Mouse (Mus musculus): ENCODE results near the gene 2310011J03Rik. TPM values are rescaled to one million over a fixed set of nuclear protein-coding genes. Genes with fewer than 3 reads are reported as not detected.
"Not testable (repeated sequence)": the region's sequence is repeated elsewhere in the genome, so short reads cannot be mapped to it uniquely, and the experiment has no call there.

2310011J03Rik gene
- total RNA-seq (2015) (25.6 and 27.4 TPM in 2 replicates), total RNA-seq (2017) (13.8 and 17.8 TPM in 2 replicates)

GRCm38 (mm10) chr10:80320340-80320760 lies at the start of gene 2310011J03Rik:
Gene 2310011J03Rik, minus strand, starts transcription at chr10:80320537.
- peak; percentile 82 for ATAC-seq (ENCODE audit: poor library complexity, severe bottlenecking)

GRCm38 (mm10) chr10:80368392-80368791 lies 48.1 kb upstream of the 2310011J03Rik start:
- no peak for ATAC-seq (ENCODE audit: poor library complexity, severe bottlenecking)

- ATAC-seq (ENCODE audit: poor library complexity, severe bottlenecking): peak; percentile 22; the same call in 1 of the 2 replicates
Observed at GRCm38 (mm10) chr10:80367954-80368353, 47.6 kb upstream of the 2310011J03Rik start.

- ATAC-seq (ENCODE audit: poor library complexity, severe bottlenecking): no peak
Observed at GRCm38 (mm10) chr10:80365736-80366135, 45.4 kb upstream of the 2310011J03Rik start.

GRCm38 (mm10) chr10:80363734-80364133 lies 43.4 kb upstream of the 2310011J03Rik start:
- no peak for ATAC-seq (ENCODE audit: poor library complexity, severe bottlenecking)

- ATAC-seq (ENCODE audit: poor library complexity, severe bottlenecking): peak; percentile 21; the same call in 1 of the 2 replicates
Observed at GRCm38 (mm10) chr10:80357994-80358639, 37.8 kb upstream of the 2310011J03Rik start.

- ATAC-seq (ENCODE audit: poor library complexity, severe bottlenecking): no peak
Observed at GRCm38 (mm10) chr10:80357336-80357735, 37.0 kb upstream of the 2310011J03Rik start.

GRCm38 (mm10) chr10:80356737-80357136 lies 36.4 kb upstream of the 2310011J03Rik start:
- no peak for ATAC-seq (ENCODE audit: poor library complexity, severe bottlenecking)

GRCm38 (mm10) chr10:80356001-80356682 lies 35.8 kb upstream of the 2310011J03Rik start, which contains the start of gene Plk5:
Gene Plk5, plus strand, starts transcription at chr10:80356459.
- no peak for ATAC-seq (ENCODE audit: poor library complexity, severe bottlenecking)

- ATAC-seq (ENCODE audit: poor library complexity, severe bottlenecking): no peak
Observed at GRCm38 (mm10) chr10:80355431-80355830, 35.1 kb upstream of the 2310011J03Rik start.

- no peak for ATAC-seq (ENCODE audit: poor library complexity, severe bottlenecking)
Observed at GRCm38 (mm10) chr10:80352727-80353126, 32.4 kb upstream of the 2310011J03Rik start.

GRCm38 (mm10) chr10:80351896-80352295 lies 31.6 kb upstream of the 2310011J03Rik start:
- no peak for ATAC-seq (ENCODE audit: poor library complexity, severe bottlenecking)

- ATAC-seq (ENCODE audit: poor library complexity, severe bottlenecking): peak; percentile 92
Observed at GRCm38 (mm10) chr10:80350292-80350691, 30.0 kb upstream of the 2310011J03Rik start.

GRCm38 (mm10) chr10:80348981-80349380 lies 28.6 kb upstream of the 2310011J03Rik start:
- ATAC-seq (ENCODE audit: poor library complexity, severe bottlenecking): no peak

GRCm38 (mm10) chr10:80348244-80348781 lies 28.0 kb upstream of the 2310011J03Rik start, which contains the start of gene Adamtsl5:
Gene Adamtsl5, minus strand, starts transcription at chr10:80348412.
- ATAC-seq (ENCODE audit: poor library complexity, severe bottlenecking): peak; percentile 70

- ATAC-seq (ENCODE audit: poor library complexity, severe bottlenecking): no peak
Observed at GRCm38 (mm10) chr10:80347514-80347967, 27.2 kb upstream of the 2310011J03Rik start.

- not testable (repeated sequence) for ATAC-seq (ENCODE audit: poor library complexity, severe bottlenecking)
Observed at GRCm38 (mm10) chr10:80345929-80346328, 25.6 kb upstream of the 2310011J03Rik start.

- ATAC-seq (ENCODE audit: poor library complexity, severe bottlenecking): no peak
Observed at GRCm38 (mm10) chr10:80345122-80345521, 24.8 kb upstream of the 2310011J03Rik start.

GRCm38 (mm10) chr10:80344131-80344661 lies 23.9 kb upstream of the 2310011J03Rik start:
- ATAC-seq (ENCODE audit: poor library complexity, severe bottlenecking): no peak

- no peak for ATAC-seq (ENCODE audit: poor library complexity, severe bottlenecking)
Observed at GRCm38 (mm10) chr10:80343425-80343895, 23.1 kb upstream of the 2310011J03Rik start.
